Mouse (Mus musculus): ENCODE measurements around the gene Cbfa2t2. TPM values are rescaled to one million over a fixed set of nuclear protein-coding genes. Genes with fewer than 3 reads are reported as not detected.

Gene Cbfa2t2
- polyA plus RNA-seq, 1 experiment from 2014 or later: 52.2 TPM

GRCm38 (mm10) chr2:154521449-154521848 is 85.2 kb downstream of the Cbfa2t2 start:
- H3K36me3 ChIP-seq: peaks cover 80% of the 10 kb centered on the region
- no peak for ATAC-seq (ENCODE audit: low FRiP score, low read depth)
- H3K27ac ChIP-seq: no peak overlapping the region

GRCm38 (mm10) chr2:154522334-154522733 is 86.1 kb downstream of the Cbfa2t2 start:
- no peak for ATAC-seq (ENCODE audit: low FRiP score, low read depth)
- Histone ChIP-seq H3K9ac (no peak overlapping the region), H3K4me1 (no peaks in the 10 kb centered on the region), H3K36me3 (peaks cover 80% of the 10 kb centered on the region), H3K9me3 (no peaks in the 10 kb centered on the region), H3K27me3 (no peaks in the 10 kb centered on the region), H3K4me2 (replicated peaks) (no peak overlapping the region), H3K27ac (no peak overlapping the region), H3K4me3 (no peak overlapping the region)
- 93% methylated on average over 5 of the region's 5 CpGs for WGBS

More at GRCm38 (mm10) chr2:154521449-154521848, 85.2 kb downstream of the Cbfa2t2 start:
- Histone ChIP-seq H3K9ac (no peak overlapping the region), H3K4me3 (no peak overlapping the region), H3K4me2 (replicated peaks) (no peak overlapping the region), H3K9me3 (no peaks in the 10 kb centered on the region), H3K4me1 (no peaks in the 10 kb centered on the region), H3K27me3 (no peaks in the 10 kb centered on the region)

- no peaks in the 10 kb centered on the region for H3K27me3 ChIP-seq
- no peaks in the 10 kb centered on the region for H3K4me1 ChIP-seq
- H3K36me3 ChIP-seq: peaks cover 84% of the 10 kb centered on the region
- 94% methylated on average over 2 of the region's 2 CpGs for WGBS
- H3K27ac ChIP-seq: no peak overlapping the region
- H3K9ac ChIP-seq: no peak overlapping the region
- no peak overlapping the region for H3K4me3 ChIP-seq
- H3K9me3 ChIP-seq: no peaks in the 10 kb centered on the region
- ATAC-seq (ENCODE audit: low FRiP score, low read depth): no peak
- no peak overlapping the region for H3K4me2 ChIP-seq (replicated peaks)
Observed at GRCm38 (mm10) chr2:154525285-154525684, 89.0 kb downstream of the Cbfa2t2 start.

- Histone ChIP-seq H3K4me3 (no peak overlapping the region), H3K4me1 (no peaks in the 10 kb centered on the region), H3K9me3 (no peaks in the 10 kb centered on the region), H3K9ac (no peak overlapping the region), H3K36me3 (peaks cover 86% of the 10 kb centered on the region), H3K27me3 (no peaks in the 10 kb centered on the region), H3K4me2 (replicated peaks) (no peak overlapping the region), H3K27ac (no peak overlapping the region)
- ATAC-seq (ENCODE audit: low FRiP score, low read depth): no peak
- 80% methylated on average over 3 of the region's 3 CpGs for WGBS
Observed at GRCm38 (mm10) chr2:154526531-154526930, 90.2 kb downstream of the Cbfa2t2 start.

GRCm38 (mm10) chr2:154532888-154533287 is 96.6 kb downstream of the Cbfa2t2 start:
- H3K36me3 ChIP-seq: peaks cover 89% of the 10 kb centered on the region
- 70% methylated on average over 3 of the region's 3 CpGs for WGBS
- no peak overlapping the region for H3K4me3 ChIP-seq
- H3K27ac ChIP-seq: no peak overlapping the region
- no peak overlapping the region for H3K9ac ChIP-seq
- no peak overlapping the region for H3K4me2 ChIP-seq (replicated peaks)
- no peaks in the 10 kb centered on the region for H3K27me3 ChIP-seq
- ATAC-seq (ENCODE audit: low FRiP score, low read depth): no peak
- no peaks in the 10 kb centered on the region for H3K9me3 ChIP-seq
- no peaks in the 10 kb centered on the region for H3K4me1 ChIP-seq

GRCm38 (mm10) chr2:154534704-154535270 is 98.5 kb downstream of the Cbfa2t2 start:
- no peak overlapping the region for H3K27ac ChIP-seq
- H3K9me3 ChIP-seq: no peaks in the 10 kb centered on the region
- no peaks in the 10 kb centered on the region for H3K4me1 ChIP-seq
- no peak overlapping the region for H3K9ac ChIP-seq
- ATAC-seq (ENCODE audit: low FRiP score, low read depth): no peak
- no peak overlapping the region for H3K4me2 ChIP-seq (replicated peaks)
- H3K27me3 ChIP-seq: no peaks in the 10 kb centered on the region
- no peak overlapping the region for H3K4me3 ChIP-seq
- 93% methylated on average over 12 of the region's 12 CpGs for WGBS
- H3K36me3 ChIP-seq: peaks cover 78% of the 10 kb centered on the region

- 61% methylated on average over 2 of the region's 2 CpGs for WGBS
- H3K27me3 ChIP-seq: no peaks in the 10 kb centered on the region
- H3K9ac ChIP-seq: no peak overlapping the region
- no peak overlapping the region for H3K27ac ChIP-seq
- no peak overlapping the region for H3K4me3 ChIP-seq
- H3K36me3 ChIP-seq: peaks cover 58% of the 10 kb centered on the region
- ATAC-seq (ENCODE audit: low FRiP score, low read depth): no peak
- no peak overlapping the region for H3K4me2 ChIP-seq (replicated peaks)
- H3K9me3 ChIP-seq: no peaks in the 10 kb centered on the region
- no peaks in the 10 kb centered on the region for H3K4me1 ChIP-seq
Observed at GRCm38 (mm10) chr2:154538310-154538709, 102.0 kb downstream of the Cbfa2t2 start.

GRCm38 (mm10) chr2:154538710-154539109 is 102.4 kb downstream of the Cbfa2t2 start:
- no peak overlapping the region for H3K27ac ChIP-seq
- H3K4me1 ChIP-seq: no peaks in the 10 kb centered on the region
- ATAC-seq (ENCODE audit: low FRiP score, low read depth): no peak

GRCm38 (mm10) chr2:154539720-154540119 is 103.4 kb downstream of the Cbfa2t2 start:
- 78% methylated on average over 3 of the region's 3 CpGs for WGBS
- no peak for ATAC-seq (ENCODE audit: low FRiP score, low read depth)
- Histone ChIP-seq H3K9ac (no peak overlapping the region), H3K4me3 (no peak overlapping the region), H3K27me3 (no peaks in the 10 kb centered on the region), H3K4me1 (no peaks in the 10 kb centered on the region), H3K36me3 (peaks cover 45% of the 10 kb centered on the region), H3K4me2 (replicated peaks) (no peak overlapping the region), H3K9me3 (no peaks in the 10 kb centered on the region), H3K27ac (no peak overlapping the region)

More at GRCm38 (mm10) chr2:154538710-154539109, 102.4 kb downstream of the Cbfa2t2 start:
- WGBS: 72% methylated on average over 3 of the region's 3 CpGs
- Histone ChIP-seq H3K27me3 (no peaks in the 10 kb centered on the region), H3K9me3 (no peaks in the 10 kb centered on the region), H3K4me2 (replicated peaks) (no peak overlapping the region), H3K4me3 (no peak overlapping the region), H3K36me3 (peaks cover 55% of the 10 kb centered on the region), H3K9ac (no peak overlapping the region)

- WGBS: 83% methylated on average over 2 of the region's 2 CpGs
- H3K4me3 ChIP-seq: no peak overlapping the region
- H3K27me3 ChIP-seq: no peaks in the 10 kb centered on the region
- no peaks in the 10 kb centered on the region for H3K4me1 ChIP-seq
- no peak overlapping the region for H3K27ac ChIP-seq
- H3K4me2 ChIP-seq (replicated peaks): no peak overlapping the region
- no peaks in the 10 kb centered on the region for H3K9me3 ChIP-seq
- no peak for ATAC-seq (ENCODE audit: low FRiP score, low read depth)
- H3K9ac ChIP-seq: no peak overlapping the region
- H3K36me3 ChIP-seq: peaks cover 26% of the 10 kb centered on the region
Observed at GRCm38 (mm10) chr2:154541630-154542029, 105.3 kb downstream of the Cbfa2t2 start.

GRCm38 (mm10) chr2:154543567-154544347 is 107.5 kb downstream of the Cbfa2t2 start:
- no peaks in the 10 kb centered on the region for H3K4me1 ChIP-seq

GRCm38 (mm10) chr2:154546711-154547110 is 110.4 kb downstream of the Cbfa2t2 start, which contains the start of gene 1700003F12Rik:
Gene 1700003F12Rik, plus strand, starts transcription at chr2:154547085.
- Histone ChIP-seq H3K27me3 (peaks cover 27% of the 10 kb centered on the region), H3K9me3 (no peaks in the 10 kb centered on the region), H3K4me2 (replicated peaks) (no peak within 1 kb of the TSS), H3K9ac (no peak within 1 kb of the TSS), H3K27ac (no peak within 1 kb of the TSS), H3K4me1 (peaks cover 14% of the 10 kb centered on the region), H3K4me3 (no peak within 1 kb of the TSS), H3K36me3 (peaks cover 3% of the 10 kb centered on the region; the same call in 1 of the 2 replicates)
- 85% methylated on average over 10 of the region's 10 CpGs for WGBS
- ATAC-seq (ENCODE audit: low FRiP score, low read depth): no peak

More at GRCm38 (mm10) chr2:154543567-154544347, 107.5 kb downstream of the Cbfa2t2 start:
- H3K9me3 ChIP-seq: no peaks in the 10 kb centered on the region
- H3K4me2 ChIP-seq (replicated peaks): no peak overlapping the region
- no peak for ATAC-seq (ENCODE audit: low FRiP score, low read depth)
- no peak overlapping the region for H3K27ac ChIP-seq
- peaks cover 13% of the 10 kb centered on the region for H3K36me3 ChIP-seq
- no peak overlapping the region for H3K9ac ChIP-seq
- H3K4me3 ChIP-seq: no peak overlapping the region
- 88% methylated on average over 9 of the region's 9 CpGs for WGBS
- peaks cover 2% of the 10 kb centered on the region; the same call in 1 of the 2 replicates for H3K27me3 ChIP-seq

Measured in limb, embryonic 13.5 days (tissue).